Mouse (Mus musculus) layer of hippocampus, adult 18-20 months (tissue): ENCODE results near the gene Col1a1. TPM values are rescaled to one million over a fixed set of nuclear protein-coding genes. Genes with fewer than 3 reads are reported as not detected.

ENCODE experiments used
- DNase-seq, 2 experiments: peaks; one replicate each; pipeline ENCODE4 v3.0.0; 2022; ENCODE audit warnings: low spot score in 2 of 2
- total RNA-seq, 2 experiments: library from RNA; stranded (reverse); gene quantifications; 2 replicates each; pipeline ENCODE4 v1.2.3; 2021

The Col1a1 gene
- total RNA-seq, 2 experiments from 2014 or later: 4.3 to 5.2 TPM

- no peak for DNase-seq
Measured at GRCm38 (mm10) chr11:94994947-94995772, 59.1 kb downstream of the Col1a1 start.

- no peak for DNase-seq
Measured at GRCm38 (mm10) chr11:94996101-94996500, 60.1 kb downstream of the Col1a1 start.

GRCm38 (mm10) chr11:94996984-94997383 is 61.0 kb downstream of the Col1a1 start:
- no peak for DNase-seq

GRCm38 (mm10) chr11:94997596-94997995 is 61.6 kb downstream of the Col1a1 start:
- DNase-seq: no peak

GRCm38 (mm10) chr11:94998041-94998531 is 62.1 kb downstream of the Col1a1 start:
- peak in 1 of 2 experiments; percentile 81 for DNase-seq

- DNase-seq: no peak
Measured at GRCm38 (mm10) chr11:95000128-95000527, 64.1 kb downstream of the Col1a1 start.

- DNase-seq: no peak
Measured at GRCm38 (mm10) chr11:95000548-95000947, 64.5 kb downstream of the Col1a1 start.

GRCm38 (mm10) chr11:95001058-95001457 is 65.0 kb downstream of the Col1a1 start:
- peak in 1 of 2 experiments; percentile 87 for DNase-seq

GRCm38 (mm10) chr11:95001584-95002347 is 65.7 kb downstream of the Col1a1 start:
- DNase-seq: no peak

Other genes with a start within 250 kb of the Col1a1 start
- gene Gm11541, start 231.7 kb upstream of the Col1a1 start, total RNA-seq: not detected
- under 1 TPM in 1 of 2 experiments, not detected in 1; 0.37 TPM for gene Cdc34b, start 194.4 kb upstream of the Col1a1 start, total RNA-seq
- not detected for gene Tmem92, start 153.5 kb upstream of the Col1a1 start, total RNA-seq
- not detected for gene Hils1, start 31.4 kb downstream of the Col1a1 start, total RNA-seq
- gene Sgca, start 40.1 kb downstream of the Col1a1 start, total RNA-seq: under 1 TPM in 1 of 2 experiments, not detected in 1; 0.27 TPM
- gene Ppp1r9b, start 54.8 kb downstream of the Col1a1 start, total RNA-seq: 1,000 to 10,000 TPM in 1 of 2 experiments, 100 to 1,000 TPM in 1; 993 to 1,036 TPM
- gene Samd14, start 73.7 kb downstream of the Col1a1 start, total RNA-seq: 10 to 100 TPM; 38.2 to 42.8 TPM
- 100 to 1,000 TPM; 137 to 142 TPM for gene Pdk2, start 105.1 kb downstream of the Col1a1 start, total RNA-seq
- 10 to 100 TPM; 11.2 to 14.0 TPM for gene Itga3, start 140.6 kb downstream of the Col1a1 start, total RNA-seq
- gene Dlx3, start 183.9 kb downstream of the Col1a1 start, total RNA-seq: not detected
- gene Dlx4, start 210.0 kb downstream of the Col1a1 start, total RNA-seq: under 1 TPM; 0.13 to 0.17 TPM